Mouse (Mus musculus) megakaryocyte, embryonic 14.5 days (primary cell): Measurements from ENCODE around the gene Cables2.

ENCODE experiments used
- FLI1 ChIP-seq: IDR thresholded peaks from 2 replicates; pipeline ENCODE4 v1.6.1; 2012; ENCODE audit warnings: low read length, inconsistent platforms, mixed read lengths
- GATA1 ChIP-seq: IDR thresholded peaks from 3 replicates; pipeline ENCODE4 v1.6.1; 2012; ENCODE audit warnings: mixed read lengths, low read length, inconsistent platforms, borderline replicate concordance

DNA sequence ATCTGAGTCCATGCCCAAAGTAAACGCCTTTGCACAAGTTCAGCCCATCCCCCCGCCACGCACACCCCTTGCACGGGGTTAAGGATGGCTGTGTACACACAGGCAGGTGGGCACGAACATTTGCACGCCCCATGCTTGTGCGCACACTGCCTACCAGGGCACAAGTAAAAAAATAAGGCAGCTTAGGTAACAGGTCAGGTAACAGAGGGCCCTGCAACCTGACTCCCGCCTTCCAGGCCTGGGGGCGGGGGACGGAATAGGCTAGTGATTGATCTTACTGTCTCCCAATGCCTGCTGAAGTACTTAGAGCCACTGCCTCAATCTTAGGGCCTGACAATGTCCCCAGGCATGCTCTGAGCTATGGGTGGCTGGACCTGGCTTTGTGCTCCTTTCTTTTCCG is 15.7 kb upstream of the Cables2 start:
- no peak for TF ChIP-seq FLI1
- no peak for TF ChIP-seq GATA1
